Mouse (Mus musculus) liver, embryonic 14.5 days (tissue): ENCODE measurements at regions not wholly inside any gene's neighbourhood (a gene's known extent, or its start where the extent isn't known, plus 50 kb on each side); places are given as distances from the start of the nearest gene placed in this dataset.
A peak's percentile ranks its signal among the peaks of the same experiment; 100 is the strongest.

Source experiments
- ATAC-seq: fragments of 200-750 bp; cut with Nextera tagmentation; 2 replicates; pipeline ENCODE4 v1.8.0; 2017; ENCODE audit warnings: moderate number of reproducible peaks, mild to moderate bottlenecking, moderate library complexity; ENCODE audit not compliant: insufficient read depth
- DNase-seq, 3 experiments: peaks; one replicate each; pipeline ENCODE4 v3.0.0-alpha.2; 2012 to 2013; ENCODE audit warnings: low read depth in 3 of 3, low spot score in 3 of 3
- H3K27ac ChIP-seq: fragments of 300-500 bp; sonication (generic); 2 replicates; pipeline ENCODE4 v1.5.1; 2014; ENCODE audit warnings: moderate library complexity, mild to moderate bottlenecking, control low read depth, inconsistent platforms
- H3K27me3 ChIP-seq: fragments of 300-500 bp; sonication (generic); 2 replicates; pipeline ENCODE4 v1.6.1; 2014; ENCODE audit warnings: mild to moderate bottlenecking, low read length, moderate library complexity; ENCODE audit not compliant: control insufficient read depth, insufficient read depth
- H3K36me3 ChIP-seq: fragments of 300-500 bp; sonication (generic); replicated peaks from 2 replicates; pipeline ENCODE4 v1.6.1; 2014; ENCODE audit warnings: low read depth; ENCODE audit not compliant: control insufficient read depth, insufficient read depth
- H3K4me1 ChIP-seq, 2 experiments: fragments of 200-500 bp in 1 of 2; fragments of 300-500 bp in 1 of 2; sonication (generic) in 1 of 2; replicated peaks; 2 replicates each; pipeline ENCODE4 v1.6.1; 2012 to 2014; ENCODE audit warnings: antibody characterized with exemption in 1 of 2, inconsistent platforms in 1 of 2, low read length in 1 of 2; ENCODE audit not compliant: control insufficient read depth in 2 of 2, insufficient read depth in 2 of 2
- H3K4me2 ChIP-seq: fragments of 300-500 bp; sonication (generic); 2 replicates; pipeline ENCODE4 v1.6.1; 2014; ENCODE audit warnings: low read depth, mild to moderate bottlenecking, control low read depth, moderate library complexity
- H3K4me3 ChIP-seq, 2 experiments: fragments of 200-500 bp in 1 of 2; fragments of 300-500 bp in 1 of 2; sonication (generic) in 1 of 2; 2 replicates each; pipeline ENCODE4 v1.5.1; 2012 to 2014; ENCODE audit warnings: low read depth in 2 of 2, low read length in 2 of 2, mild to moderate bottlenecking in 2 of 2, control low read depth in 1 of 2, inconsistent platforms in 1 of 2, moderate library complexity in 1 of 2; ENCODE audit not compliant: insufficient read depth in 1 of 2
- H3K9ac ChIP-seq: fragments of 300-500 bp; sonication (generic); replicated peaks from 2 replicates; pipeline ENCODE4 v1.6.1; 2014; ENCODE audit warnings: mild to moderate bottlenecking, control low read depth, moderate library complexity
- H3K9me3 ChIP-seq: fragments of 300-500 bp; sonication (generic); 2 replicates; pipeline ENCODE4 v1.6.1; 2016; ENCODE audit warnings: low read length, mixed read lengths; ENCODE audit not compliant: control insufficient read depth
- CTCF ChIP-seq: IDR thresholded peaks from 2 replicates; pipeline ENCODE4 v1.5.1; 2016; ENCODE audit warnings: antibody characterized with exemption, low read depth, control low read depth
- EP300 ChIP-seq: IDR thresholded peaks from 2 replicates; pipeline ENCODE4 v1.6.1; 2016; ENCODE audit warnings: antibody characterized with exemption, low read depth
- WGBS: fragments of 180-500 bp; shearing (Covaris S2); extraction: QIAGEN DNeasy Blood & Tissue Kit; methylation state at CpG from one replicate; pipeline ENCODE4 v1.1.7; 2014; ENCODE audit not compliant: insufficient replicate concordance; 5-methylcytosine and 5-hydroxymethylcytosine counted together

GRCm38 (mm10) chr10:108089375-108089981 lies 72.5 kb upstream of the Ppp1r12a start:
- ATAC-seq (peak; percentile 58; the same call in 1 of the 2 replicates), DNase-seq (no peak)
- Histone ChIP-seq H3K9me3 (no peaks in the 10 kb centered on the region), H3K9ac (no peak overlapping the region), H3K36me3 (no peaks in the 10 kb centered on the region), H3K4me1 (peaks cover 0 to 13% of the 10 kb centered on the region in 2 experiments; a peak in 2 of 4 replicates), H3K4me3 (no peak overlapping the region), H3K4me2 (no peak overlapping the region), H3K27ac (no peak overlapping the region), H3K27me3 (no peaks in the 10 kb centered on the region)
- TF ChIP-seq CTCF (no peak), EP300 (no peak)
- 23% methylated on average over 8 of the region's 8 CpGs for WGBS

- no peaks in the 10 kb centered on the region for H3K27me3 ChIP-seq
- H3K36me3 ChIP-seq: no peaks in the 10 kb centered on the region
- no peak overlapping the region for H3K27ac ChIP-seq
- H3K4me2 ChIP-seq: no peak overlapping the region
- no peak for ATAC-seq
- DNase-seq: no peak
- 51% methylated on average over 8 of the region's 8 CpGs for WGBS
- H3K9ac ChIP-seq: no peak overlapping the region
- peaks cover 0 to 13% of the 10 kb centered on the region in 2 experiments; a peak in 2 of 4 replicates for H3K4me1 ChIP-seq
- TF ChIP-seq CTCF (no peak), EP300 (no peak)
- no peak overlapping the region for H3K4me3 ChIP-seq
- H3K9me3 ChIP-seq: no peaks in the 10 kb centered on the region
Observed at GRCm38 (mm10) chr10:108088883-108089282, 73.1 kb upstream of the Ppp1r12a start.

GRCm38 (mm10) chr10:108088209-108088608 lies 73.8 kb upstream of the Ppp1r12a start:
- WGBS: 81% methylated on average over 7 of the region's 7 CpGs

GRCm38 (mm10) chr10:108083220-108083619 lies 78.8 kb upstream of the Ppp1r12a start:
- no peaks in the 10 kb centered on the region for H3K27me3 ChIP-seq
- TF ChIP-seq CTCF (no peak), EP300 (no peak)
- H3K4me1 ChIP-seq: no peaks in the 10 kb centered on the region
- no peak overlapping the region for H3K9ac ChIP-seq
- no peak overlapping the region for H3K4me3 ChIP-seq
- H3K9me3 ChIP-seq: no peaks in the 10 kb centered on the region
- H3K27ac ChIP-seq: no peak overlapping the region
- ATAC-seq (no peak), DNase-seq (no peak)
- H3K36me3 ChIP-seq: no peaks in the 10 kb centered on the region
- H3K4me2 ChIP-seq: no peak overlapping the region

More at GRCm38 (mm10) chr10:108088209-108088608, 73.8 kb upstream of the Ppp1r12a start:
- Histone ChIP-seq H3K4me1 (peaks cover 0 to 13% of the 10 kb centered on the region in 2 experiments; a peak in 2 of 4 replicates), H3K9ac (no peak overlapping the region), H3K9me3 (no peaks in the 10 kb centered on the region), H3K27ac (no peak overlapping the region), H3K27me3 (no peaks in the 10 kb centered on the region), H3K4me3 (no peak overlapping the region), H3K36me3 (no peaks in the 10 kb centered on the region), H3K4me2 (no peak overlapping the region)
- ATAC-seq (no peak), DNase-seq (no peak)
- TF ChIP-seq CTCF: no peak
- no peak for TF ChIP-seq EP300

GRCm38 (mm10) chr10:108075144-108075543 lies 86.8 kb upstream of the Ppp1r12a start:
- Histone ChIP-seq H3K27me3 (no peaks in the 10 kb centered on the region), H3K4me1 (no peaks in the 10 kb centered on the region; a peak in 1 of 4 replicates), H3K4me3 (no peak overlapping the region), H3K4me2 (no peak overlapping the region), H3K9me3 (no peaks in the 10 kb centered on the region), H3K9ac (no peak overlapping the region), H3K36me3 (no peaks in the 10 kb centered on the region), H3K27ac (no peak overlapping the region)
- DNase-seq: no peak
- TF ChIP-seq EP300: no peak
- no peak for TF ChIP-seq CTCF
- WGBS: 48% methylated on average over 5 of the region's 5 CpGs
- no peak for ATAC-seq
